Mouse (Mus musculus) heart, postnatal 10 days (tissue): Measurements from ENCODE around the gene Hsf4. TPM values are rescaled to one million over a fixed set of nuclear protein-coding genes. Genes with fewer than 3 reads are reported as not detected.
A peak's percentile ranks its signal among the peaks of the same experiment; 100 is the strongest.
"Not testable (repeated sequence)": the region's sequence is repeated elsewhere in the genome, so short reads cannot be mapped to it uniquely, and the experiment has no call there.

ENCODE experiments used
- DNase-seq, 2 experiments: peaks; one replicate each; pipeline ENCODE4 v3.0.0; 2021
- intact Hi-C: fragments of 180-260 bp; cut with DNase I; formaldehyde crosslinking; loops from one replicate; pipeline ENCODE4 v1.15.1; 2025
- total RNA-seq, 2 experiments: library from RNA; stranded (reverse); gene quantifications; 2 replicates each; pipeline ENCODE4 v1.2.3; 2021

Gene Hsf4
- total RNA-seq, 2 experiments from 2014 or later = 0.84 to 0.94 TPM

GRCm38 (mm10) chr8:105281821-105282220, 12.2 kb downstream of the Hsf4 start:
- DNase-seq = no peak
- intact Hi-C loops = no loop called here

GRCm38 (mm10) chr8:105282239-105282638, 12.6 kb downstream of the Hsf4 start:
- DNase-seq = no peak
- intact Hi-C loops = no loop called here

- DNase-seq = peak in 1 of 2 experiments; percentile 57
Measured at GRCm38 (mm10) chr8:105283074-105283473, 13.5 kb downstream of the Hsf4 start.

GRCm38 (mm10) chr8:105285514-105285913, 15.9 kb downstream of the Hsf4 start:
- intact Hi-C loops = loop anchor here (5.0 kb wide), 1 partner anchor 628 kb away; no protein-coding TSS in a partner anchor
- no peak for DNase-seq

More at GRCm38 (mm10) chr8:105283074-105283473, 13.5 kb downstream of the Hsf4 start:
- intact Hi-C loops = loop anchor here (1.0 kb wide), 1 partner anchor 29 kb away; no protein-coding TSS in a partner anchor

GRCm38 (mm10) chr8:105286907-105287306, 17.3 kb downstream of the Hsf4 start:
- intact Hi-C loops = loop anchor here (5.0 kb wide), 1 partner anchor 630 kb away; no protein-coding TSS in a partner anchor
- no peak for DNase-seq

GRCm38 (mm10) chr8:105288231-105288630, 18.6 kb downstream of the Hsf4 start:
- DNase-seq = no peak
- intact Hi-C loops = loop anchor here (2.0 to 5.0 kb wide), 2 partner anchors 19 to 631 kb away; partner anchors contain the start of gene Hsf4

GRCm38 (mm10) chr8:105288958-105289732, 19.5 kb downstream of the Hsf4 start:
- intact Hi-C loops = loop anchor here (2.0 to 5.0 kb wide), 2 partner anchors 20 to 632 kb away; partner anchors contain the start of gene Hsf4
- DNase-seq = peak; percentile 93 to 96

- peak in 1 of 2 experiments; percentile 62 for DNase-seq
- intact Hi-C loops = loop anchor here (2.0 to 5.0 kb wide), 3 partner anchors 21 to 633 kb away; partner anchors contain the start of gene Hsf4
Measured at GRCm38 (mm10) chr8:105289805-105290460, 20.3 kb downstream of the Hsf4 start, which contains the start of gene 4931428F04Rik. 4931428F04Rik (minus strand) TSS chr8:105289864.

GRCm38 (mm10) chr8:105290554-105291314, 21.1 kb downstream of the Hsf4 start:
- peak; percentile 92 to 98 for DNase-seq
- intact Hi-C loops = loop anchor here (2.0 kb wide), 1 partner anchor 170 kb away; no protein-coding TSS in a partner anchor

- intact Hi-C loops = loop anchor here (2.0 kb wide), 1 partner anchor 171 kb away; no protein-coding TSS in a partner anchor
Measured at GRCm38 (mm10) chr8:105291364-105291763, 21.8 kb downstream of the Hsf4 start.

GRCm38 (mm10) chr8:105291802-105292201, 22.2 kb downstream of the Hsf4 start:
- intact Hi-C loops = loop anchor here (2.0 kb wide), 1 partner anchor 171 kb away; no protein-coding TSS in a partner anchor
- DNase-seq = not testable (repeated sequence)

More at GRCm38 (mm10) chr8:105291364-105291763, 21.8 kb downstream of the Hsf4 start:
- not testable (repeated sequence) for DNase-seq

- DNase-seq = no peak
- intact Hi-C loops = no loop called here
Measured at GRCm38 (mm10) chr8:105292471-105292870, 22.9 kb downstream of the Hsf4 start.

GRCm38 (mm10) chr8:105293405-105293804, 23.8 kb downstream of the Hsf4 start:
- no peak for DNase-seq
- intact Hi-C loops = no loop called here

GRCm38 (mm10) chr8:105294776-105295175, 25.2 kb downstream of the Hsf4 start:
- intact Hi-C loops = no loop called here
- DNase-seq = no peak

- intact Hi-C loops = no loop called here
- peak in 1 of 2 experiments; percentile 10 for DNase-seq
Measured at GRCm38 (mm10) chr8:105295256-105295655, 25.7 kb downstream of the Hsf4 start.

GRCm38 (mm10) chr8:105295895-105296573, 26.4 kb downstream of the Hsf4 start, which contains the start of gene Exoc3l:
Exoc3l (minus strand) TSS chr8:105296101.
- peak in 1 of 2 experiments; percentile 43 for DNase-seq
- intact Hi-C loops = no loop called here

GRCm38 (mm10) chr8:105297511-105298192, 28.1 kb downstream of the Hsf4 start, which contains the start of gene E2f4:
E2f4 (plus strand) TSS chr8:105297663.
- intact Hi-C loops = loop anchor here (2.0 kb wide), 1 partner anchor 27 kb away; no protein-coding TSS in a partner anchor
- DNase-seq = peak; percentile 95 to 96
